Mouse (Mus musculus) embryonic facial prominence, embryonic 11.5 days (tissue): Measurements from ENCODE around the gene Ssx2ip. TPM values are rescaled to one million over a fixed set of nuclear protein-coding genes. Genes with fewer than 3 reads are reported as not detected.

Experiments
- ATAC-seq: fragments of 200-750 bp; cut with Nextera tagmentation; replicated peaks from 2 replicates; pipeline ENCODE4 v1.8.0; 2017; ENCODE audit warnings: low read depth; ENCODE audit not compliant: insufficient number of reproducible peaks, low FRiP score, low TSS enrichment
- DNase-seq: peaks from one replicate; pipeline ENCODE4 v3.0.0-alpha.2; 2015; ENCODE audit warnings: low spot score
- H3K27ac ChIP-seq: fragments of 300-500 bp; sonication (generic); replicated peaks from 2 replicates; pipeline ENCODE4 v1.5.1; 2014; ENCODE audit warnings: mild to moderate bottlenecking, low read depth, low read length, control low read depth
- H3K27me3 ChIP-seq: fragments of 300-500 bp; sonication (generic); 2 replicates; pipeline ENCODE4 v1.6.1; 2014; ENCODE audit warnings: mild to moderate bottlenecking, low read length, moderate library complexity, mixed read lengths; ENCODE audit not compliant: control insufficient read depth, insufficient read depth
- H3K36me3 ChIP-seq: fragments of 300-500 bp; sonication (generic); replicated peaks from 2 replicates; pipeline ENCODE4 v1.6.1; 2014; ENCODE audit warnings: low read depth, mild to moderate bottlenecking, low read length, moderate library complexity, mixed read lengths; ENCODE audit not compliant: control insufficient read depth, insufficient read depth
- H3K4me1 ChIP-seq: fragments of 300-500 bp; sonication (generic); 2 replicates; pipeline ENCODE4 v1.6.1; 2014; ENCODE audit warnings: low read length, mixed read lengths; ENCODE audit not compliant: control insufficient read depth, insufficient read depth
- H3K4me2 ChIP-seq: fragments of 300-500 bp; sonication (generic); 2 replicates; pipeline ENCODE4 v1.6.1; 2014; ENCODE audit warnings: low read depth, mild to moderate bottlenecking, control low read depth, low read length, moderate library complexity
- H3K4me3 ChIP-seq: fragments of 300-500 bp; sonication (generic); 2 replicates; pipeline ENCODE4 v1.5.1; 2014; ENCODE audit warnings: low read depth, low read length, control low read depth
- H3K9ac ChIP-seq: fragments of 300-500 bp; sonication (generic); replicated peaks from 2 replicates; pipeline ENCODE4 v1.6.1; 2014; ENCODE audit warnings: mild to moderate bottlenecking, control low read depth, low read length
- H3K9me3 ChIP-seq: fragments of 300-500 bp; sonication (generic); replicated peaks from 2 replicates; pipeline ENCODE4 v1.6.1; 2016; ENCODE audit warnings: mild to moderate bottlenecking, low read length, inconsistent platforms, mixed read lengths; ENCODE audit not compliant: control insufficient read depth
- WGBS: fragments of 180-500 bp; shearing (Covaris S2); extraction: QIAGEN DNeasy Blood & Tissue Kit; methylation state at CpG from one replicate; pipeline ENCODE4 v1.1.7; 2014; 5-methylcytosine and 5-hydroxymethylcytosine counted together
- microRNA-seq: library from miRNA; unstranded; fragments of <30 nt; microRNA quantifications from one replicate; pipeline ENCODE4, GENCODE M21; 2016; ENCODE audit warnings: borderline number of aligned reads
- polyA plus RNA-seq: library from polyadenylated mRNA; unstranded; fragments of >200 nt; fragmentation: Nextera tagmentation; extraction: Ambion mirVana; gene quantifications from 2 replicates; pipeline ENCODE4 v1.2.1, GENCODE M21; 2014

Gene Ssx2ip
- polyA plus RNA-seq, 1 experiment from 2014 or later = 32.5 TPM

DNA sequence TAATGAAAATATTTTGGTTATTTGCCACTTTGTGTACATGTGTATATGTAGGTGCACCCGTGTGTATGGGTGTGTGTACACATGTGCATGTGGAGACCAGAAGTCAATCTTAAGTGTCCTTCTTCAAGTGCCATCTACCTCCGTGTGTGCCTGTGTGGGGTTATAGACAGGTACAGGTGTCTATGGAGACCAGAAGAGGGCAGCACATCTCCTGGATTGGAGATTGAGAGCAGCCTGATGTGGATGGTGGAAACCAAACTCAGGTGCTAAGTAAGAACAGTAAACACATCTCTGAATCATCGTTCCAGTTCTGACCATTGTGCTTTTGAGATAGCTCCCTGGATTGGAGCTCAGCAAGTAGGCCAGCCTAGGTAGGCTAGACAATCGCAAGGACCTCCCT, 82.0 kb downstream of the Ssx2ip start:
- H3K36me3 ChIP-seq = no peaks in the 10 kb centered on the region
- H3K4me3 ChIP-seq = no peak overlapping the region
- H3K9me3 ChIP-seq = no peaks in the 10 kb centered on the region
- no peaks in the 10 kb centered on the region for H3K27me3 ChIP-seq
- DNase-seq (no peak), ATAC-seq (no peak)
- H3K27ac ChIP-seq = no peak overlapping the region
- H3K9ac ChIP-seq = no peak overlapping the region
- no peaks in the 10 kb centered on the region for H3K4me1 ChIP-seq
- 85% methylated on average over 4 of the region's 4 CpGs for WGBS
- no peak overlapping the region for H3K4me2 ChIP-seq

Small RNA genes within 50 kb of the gene (microRNA-seq; reads per million reads assigned to microRNA genes)
- not detected for gene Gm22901

Other genes with a start within 250 kb of the Ssx2ip start
- 0.88 and 1.3 TPM in 2 replicates for gene Lpar3, start 183.7 kb upstream of the Ssx2ip start, polyA plus RNA-seq
- gene Ctbs, start 45.2 kb downstream of the Ssx2ip start, polyA plus RNA-seq = 6.1 and 6.7 TPM in 2 replicates
- gene Spata1, start 95.1 kb downstream of the Ssx2ip start, polyA plus RNA-seq = 5.7 and 6.8 TPM in 2 replicates
- 1,092 and 1,165 TPM in 2 replicates for gene Gng5, start 95.2 kb downstream of the Ssx2ip start, polyA plus RNA-seq
- gene Rpf1, start 116.8 kb downstream of the Ssx2ip start, polyA plus RNA-seq = 77.2 and 87.9 TPM in 2 replicates
- gene Uox, start 165.8 kb downstream of the Ssx2ip start, polyA plus RNA-seq = not detected in 2 replicates
- not detected in 2 replicates for gene Dnase2b, start 211.0 kb downstream of the Ssx2ip start, polyA plus RNA-seq
- not detected in 2 replicates for gene 4930503B20Rik, start 246.7 kb downstream of the Ssx2ip start, polyA plus RNA-seq